Mouse (Mus musculus) spleen, postnatal 0 days (tissue): Measurements from ENCODE around the gene Plac9a. TPM values are rescaled to one million over a fixed set of nuclear protein-coding genes. Genes with fewer than 3 reads are reported as not detected.

ENCODE experiments used
- polyA plus RNA-seq: library from polyadenylated mRNA; unstranded; fragments of >200 nt; fragmentation: Nextera tagmentation; extraction: Ambion mirVana; gene quantifications from 2 replicates; pipeline ENCODE4 v1.2.1, GENCODE M21; 2015

Plac9a gene
- polyA plus RNA-seq = 0.38 and 1.3 TPM in 2 replicates

GRCm38 (mm10) chr14:25903000-25903399 is at the start of gene Plac9a:
Gene Plac9a (minus strand): TSS chr14:25903100.

GRCm38 (mm10) chr14:25938004-25938403 is 35.1 kb upstream of the Plac9a start, which contains the start of gene Cphx1:
Gene Cphx1 (plus strand): TSS chr14:25938304.

GRCm38 (mm10) chr14:25927562-25927881 is 24.6 kb upstream of the Plac9a start, which contains the start of gene Tmem254a:
Gene Tmem254a (minus strand): TSS chr14:25927672.

GRCm38 (mm10) chr14:25841991-25842687 is 60.8 kb downstream of the Plac9a start, which contains the start of gene Anxa11:
Gene Anxa11 (plus strand): TSS chr14:25842156.

Other genes starting within 250 kb of the Plac9a start
- gene Ppif, start 208.9 kb downstream of the Plac9a start, polyA plus RNA-seq = 35.1 and 37.1 TPM in 2 replicates
- gene Zcchc24, start 134.1 kb downstream of the Plac9a start, polyA plus RNA-seq = 9.0 and 12.8 TPM in 2 replicates
- 28.7 and 33.9 TPM in 2 replicates for gene Anxa11, start 60.9 kb downstream of the Plac9a start, polyA plus RNA-seq
- gene Tmem254a, start 24.6 kb upstream of the Plac9a start, polyA plus RNA-seq = 0.64 and 0.89 TPM in 2 replicates
- not detected in 2 replicates for gene Cphx1, start 35.2 kb upstream of the Plac9a start, polyA plus RNA-seq
- gene Duxbl1, start 75.5 kb upstream of the Plac9a start, polyA plus RNA-seq = not detected in 2 replicates
- gene Gm9780, start 139.6 kb upstream of the Plac9a start, polyA plus RNA-seq = 24.9 and 40.9 TPM in 2 replicates
- gene Tmem254c, start 164.3 kb upstream of the Plac9a start, polyA plus RNA-seq = 11.7 and 17.3 TPM in 2 replicates
- gene Cphx2, start 178.4 kb upstream of the Plac9a start, polyA plus RNA-seq = not detected in 2 replicates
- not detected in 2 replicates for gene Cphx3, start 179.2 kb upstream of the Plac9a start, polyA plus RNA-seq
- 0.28 TPM in 1 of 2 replicates, not detected in the other for gene Duxbl2, start 215.2 kb upstream of the Plac9a start, polyA plus RNA-seq